Mouse (Mus musculus) liver, embryonic 15.5 days (tissue): ENCODE measurements around the gene Mgme1. TPM values are rescaled to one million over a fixed set of nuclear protein-coding genes. Genes with fewer than 3 reads are reported as not detected.

ENCODE experiments used
- ATAC-seq: fragments of 200-750 bp; cut with Nextera tagmentation; 2 replicates; pipeline ENCODE4 v1.8.0; 2017; ENCODE audit warnings: moderate number of reproducible peaks, mild to moderate bottlenecking, moderate library complexity; ENCODE audit not compliant: insufficient read depth
- H3K27ac ChIP-seq: fragments of 300-500 bp; sonication (generic); replicated peaks from 2 replicates; pipeline ENCODE4 v1.5.1; 2015; ENCODE audit warnings: mild to moderate bottlenecking, inconsistent platforms
- H3K27me3 ChIP-seq: fragments of 300-500 bp; sonication (generic); 2 replicates; pipeline ENCODE4 v1.6.1; 2015; ENCODE audit warnings: mild to moderate bottlenecking, inconsistent platforms
- H3K36me3 ChIP-seq: fragments of 300-500 bp; sonication (generic); replicated peaks from 2 replicates; pipeline ENCODE4 v1.6.1; 2015; ENCODE audit warnings: moderate library complexity, mild to moderate bottlenecking, inconsistent platforms
- H3K4me1 ChIP-seq: fragments of 300-500 bp; sonication (generic); replicated peaks from 2 replicates; pipeline ENCODE4 v1.6.1; 2015; ENCODE audit warnings: inconsistent platforms
- H3K4me2 ChIP-seq: fragments of 300-500 bp; sonication (generic); 2 replicates; pipeline ENCODE4 v1.6.1; 2015; ENCODE audit warnings: moderate library complexity, mild to moderate bottlenecking, inconsistent platforms
- H3K4me3 ChIP-seq: fragments of 300-500 bp; sonication (generic); replicated peaks from 2 replicates; pipeline ENCODE4 v1.5.1; 2015; ENCODE audit warnings: mild to moderate bottlenecking, inconsistent platforms
- H3K9ac ChIP-seq: fragments of 300-500 bp; sonication (generic); 2 replicates; pipeline ENCODE4 v1.6.1; 2015; ENCODE audit warnings: moderate library complexity, mild to moderate bottlenecking, inconsistent platforms
- H3K9me3 ChIP-seq: fragments of 300-500 bp; sonication (generic); replicated peaks from 2 replicates; pipeline ENCODE4 v1.6.1; 2016; ENCODE audit warnings: inconsistent platforms
- WGBS: fragments of 180-500 bp; shearing (Covaris S2); methylation state at CpG from one replicate; pipeline ENCODE4 v1.1.7; 2015; ENCODE audit warnings: mixed read lengths; ENCODE audit not compliant: insufficient replicate concordance; 5-methylcytosine and 5-hydroxymethylcytosine counted together
- polyA plus RNA-seq: library from polyadenylated mRNA; unstranded; fragments of >200 nt; fragmentation: Nextera tagmentation; extraction: Ambion mirVana; gene quantifications from 2 replicates; pipeline ENCODE4 v1.2.1, GENCODE M21; 2015

Mgme1 gene
- polyA plus RNA-seq, 1 experiment from 2014 or later = 9.8 TPM

DNA sequence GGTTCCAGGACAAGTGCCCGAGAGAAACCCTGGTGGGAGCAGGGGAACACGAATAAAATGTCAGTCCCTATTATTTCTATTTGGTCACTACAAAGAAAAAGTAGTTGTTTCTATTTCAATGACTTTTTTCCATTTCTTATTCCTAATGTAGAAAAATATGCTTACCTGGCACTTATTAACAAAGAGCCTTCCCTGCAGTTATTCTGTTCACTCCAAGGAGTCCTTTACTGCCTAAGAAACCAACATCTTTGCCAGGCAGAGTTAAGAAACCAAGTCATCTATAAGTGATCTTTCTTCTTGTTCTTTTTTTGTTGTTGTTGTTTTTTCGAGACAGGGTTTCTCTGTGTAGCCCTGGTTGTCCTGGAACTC, 5.4 kb upstream of the Mgme1 start:
- Histone ChIP-seq H3K9me3 (no peaks in the 10 kb centered on the region), H3K4me1 (peaks cover 69% of the 10 kb centered on the region), H3K4me3 (no peak overlapping the region), H3K4me2 (peak overlapping the region; percentile 11), H3K36me3 (peaks cover 65% of the 10 kb centered on the region), H3K27me3 (no peaks in the 10 kb centered on the region), H3K9ac (0 out of 2 replicates have a peak overlapping the region, but pooled peaks have one; percentile 13), H3K27ac (peak overlapping the region; percentile 48; the same call in 1 of the 2 replicates)
- ATAC-seq = no peak
- 48% methylated on average over 3 of the region's 3 CpGs for WGBS

- H3K4me3 ChIP-seq = no peak overlapping the region
- ATAC-seq = no peak
- H3K27me3 ChIP-seq = no peaks in the 10 kb centered on the region
- H3K4me1 ChIP-seq = peaks cover 71% of the 10 kb centered on the region
- H3K4me2 ChIP-seq = peak overlapping the region; percentile 78
- H3K27ac ChIP-seq = peak overlapping the region; percentile 61; the same call in 1 of the 2 replicates
- H3K9ac ChIP-seq = no peak overlapping the region
- H3K9me3 ChIP-seq = no peaks in the 10 kb centered on the region
- H3K36me3 ChIP-seq = peaks cover 55% of the 10 kb centered on the region
- WGBS = 27% methylated on average over 4 of the region's 4 CpGs
Observed at GRCm38 (mm10) chr2:144265916-144266683, 4.4 kb upstream of the Mgme1 start.

DNA sequence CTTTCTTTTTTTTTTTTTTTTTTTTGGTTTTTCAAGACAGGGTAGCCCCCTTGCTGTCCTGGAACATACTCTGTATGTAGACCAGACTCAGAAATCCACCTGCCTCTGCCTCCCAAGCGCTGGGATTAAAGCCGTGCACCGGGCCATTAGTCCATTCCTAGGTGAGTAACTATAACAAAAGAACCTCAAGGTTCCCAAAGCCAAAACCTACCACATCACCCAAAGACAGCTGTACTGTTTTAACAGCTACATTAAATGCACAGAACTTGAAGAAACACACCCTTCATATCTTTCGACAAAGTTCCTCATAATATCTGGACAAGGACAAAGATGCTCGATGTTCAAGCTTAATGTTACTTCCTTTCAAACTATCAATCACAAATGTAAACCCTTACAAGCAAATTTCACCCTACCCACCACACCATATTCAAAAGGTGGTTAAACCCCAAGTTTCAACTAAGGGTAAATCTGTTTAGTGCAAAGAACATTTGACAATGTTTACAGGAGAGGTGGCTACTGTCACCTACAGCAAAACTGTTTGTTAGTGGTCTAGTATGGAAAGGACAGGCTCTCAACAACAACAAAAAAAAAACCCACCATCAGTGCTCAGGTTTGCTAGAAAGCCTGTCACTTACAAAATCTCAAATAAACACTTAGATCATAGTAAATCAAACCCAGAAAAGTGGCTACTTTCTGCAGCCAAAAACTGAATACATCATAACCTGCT, 3.3 kb upstream of the Mgme1 start:
- WGBS = 20% methylated on average over 5 of the region's 5 CpGs
- H3K9ac ChIP-seq = peak overlapping the region; percentile 6; the same call in 1 of the 2 replicates

DNA sequence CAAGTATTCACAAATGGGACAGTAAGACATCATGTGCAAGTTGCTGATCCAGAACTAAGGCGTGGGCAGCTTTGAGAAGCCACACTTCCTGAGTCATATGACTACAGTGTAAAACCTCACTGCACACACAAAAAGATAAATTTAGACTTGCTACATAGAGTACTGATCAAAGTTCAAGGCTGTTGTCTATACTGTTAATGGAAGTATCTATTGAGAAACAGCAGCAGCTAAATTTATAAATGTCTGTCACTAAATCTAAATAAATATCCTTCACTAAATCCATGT, 2.8 kb upstream of the Mgme1 start:
- Histone ChIP-seq H3K36me3 (peaks cover 40% of the 10 kb centered on the region), H3K27me3 (no peaks in the 10 kb centered on the region), H3K9me3 (no peaks in the 10 kb centered on the region), H3K4me3 (peak overlapping the region; percentile 94), H3K9ac (peak overlapping the region; percentile 6; the same call in 1 of the 2 replicates), H3K4me1 (peaks cover 79% of the 10 kb centered on the region), H3K4me2 (peak overlapping the region; percentile 78), H3K27ac (peak overlapping the region; percentile 67)
- 4% methylated on average over 1 of the region's 1 CpGs for WGBS
- ATAC-seq = no peak

More for the DNA sequence above, 3.3 kb upstream of the Mgme1 start:
- no peak for ATAC-seq
- peaks cover 77% of the 10 kb centered on the region for H3K4me1 ChIP-seq
- no peaks in the 10 kb centered on the region for H3K9me3 ChIP-seq
- peak overlapping the region; percentile 78 for H3K4me2 ChIP-seq
- peaks cover 44% of the 10 kb centered on the region for H3K36me3 ChIP-seq
- peak overlapping the region; percentile 67 for H3K27ac ChIP-seq
- no peaks in the 10 kb centered on the region for H3K27me3 ChIP-seq
- H3K4me3 ChIP-seq = peak overlapping the region; percentile 94

GRCm38 (mm10) chr2:144268446-144269305, 1.8 kb upstream of the Mgme1 start:
- WGBS = 3% methylated on average over 6 of the region's 6 CpGs
- H3K4me2 ChIP-seq = peak overlapping the region; percentile 78
- H3K4me3 ChIP-seq = peak overlapping the region; percentile 94
- peaks cover 77% of the 10 kb centered on the region for H3K4me1 ChIP-seq
- H3K27me3 ChIP-seq = no peaks in the 10 kb centered on the region
- H3K27ac ChIP-seq = peak overlapping the region; percentile 51
- ATAC-seq = no peak
- H3K36me3 ChIP-seq = peaks cover 38% of the 10 kb centered on the region
- H3K9ac ChIP-seq = peak overlapping the region; percentile 97
- no peaks in the 10 kb centered on the region for H3K9me3 ChIP-seq

DNA sequence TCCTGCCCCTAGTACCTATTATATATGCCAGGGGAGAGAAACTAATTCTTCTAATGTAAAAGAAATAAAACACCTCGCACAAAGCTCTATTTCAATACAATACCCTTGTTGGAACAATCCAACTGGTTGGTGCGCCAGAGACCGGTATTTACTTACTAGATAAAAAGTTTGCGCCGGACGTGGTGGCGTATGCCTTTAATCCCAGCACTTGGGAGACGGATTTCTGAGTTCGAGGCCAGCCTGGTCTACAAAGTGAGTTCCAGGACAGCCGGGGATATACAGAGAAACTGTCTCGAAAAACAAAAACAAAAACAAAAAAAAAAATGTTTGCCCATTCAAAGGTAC, 1.2 kb upstream of the Mgme1 start:
- H3K36me3 ChIP-seq = peaks cover 32% of the 10 kb centered on the region
- no peak for ATAC-seq
- peak overlapping the region; percentile 51 for H3K27ac ChIP-seq
- peak overlapping the region; percentile 78 for H3K4me2 ChIP-seq
- under 1% methylated on average over 11 of the region's 11 CpGs for WGBS
- peak overlapping the region; percentile 97 for H3K9ac ChIP-seq
- peaks cover 77% of the 10 kb centered on the region for H3K4me1 ChIP-seq
- no peaks in the 10 kb centered on the region for H3K27me3 ChIP-seq
- H3K4me3 ChIP-seq = peak overlapping the region; percentile 94
- H3K9me3 ChIP-seq = no peaks in the 10 kb centered on the region

DNA sequence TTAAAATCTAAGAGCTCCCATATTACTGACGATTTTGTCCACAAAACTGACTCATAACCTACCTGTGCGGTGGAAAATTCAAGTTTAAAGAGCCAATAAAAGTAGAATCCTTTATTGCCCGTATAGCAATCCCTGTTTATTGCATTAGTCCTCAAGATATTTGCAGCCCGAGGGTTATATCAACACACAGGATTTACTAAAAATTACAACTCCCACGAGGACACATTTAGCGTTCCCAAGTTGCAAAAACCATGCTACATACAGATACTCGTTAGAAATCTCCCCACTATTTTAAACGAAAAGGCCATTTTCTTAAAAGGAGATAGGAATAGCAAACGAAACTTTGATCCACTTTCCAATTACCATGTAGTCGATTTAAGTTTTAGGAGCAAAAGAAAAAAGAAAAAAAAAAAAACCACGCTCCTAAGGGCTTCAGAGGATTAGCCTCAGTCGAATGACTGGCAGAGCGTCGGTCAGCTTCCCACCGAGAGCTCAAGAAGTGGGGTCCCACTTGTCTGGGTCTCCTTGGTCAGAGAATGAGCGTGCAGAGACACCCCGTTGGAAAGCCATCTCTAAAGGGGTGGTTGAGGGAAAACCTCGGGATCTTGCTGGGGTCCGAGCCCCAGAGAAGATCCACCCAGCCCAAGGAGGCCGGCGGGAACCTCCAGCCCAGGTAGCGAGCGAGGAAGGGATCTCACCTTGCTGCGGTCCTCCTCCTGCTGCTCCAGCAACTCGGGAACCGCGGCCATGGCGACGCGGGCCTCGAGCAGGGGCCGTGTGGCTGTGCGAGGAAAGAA, 586 bp upstream of the Mgme1 start:
- Histone ChIP-seq H3K4me3 (peak overlapping the region; percentile 94), H3K4me1 (peaks cover 77% of the 10 kb centered on the region), H3K36me3 (peaks cover 27% of the 10 kb centered on the region), H3K9ac (peak overlapping the region; percentile 97), H3K27ac (peak overlapping the region; percentile 97), H3K9me3 (no peaks in the 10 kb centered on the region), H3K27me3 (no peaks in the 10 kb centered on the region), H3K4me2 (peak overlapping the region; percentile 78)
- no peak; the same call in 1 of the 2 replicates for ATAC-seq
- 0% methylated on average over 24 of the region's 33 CpGs for WGBS

DNA sequence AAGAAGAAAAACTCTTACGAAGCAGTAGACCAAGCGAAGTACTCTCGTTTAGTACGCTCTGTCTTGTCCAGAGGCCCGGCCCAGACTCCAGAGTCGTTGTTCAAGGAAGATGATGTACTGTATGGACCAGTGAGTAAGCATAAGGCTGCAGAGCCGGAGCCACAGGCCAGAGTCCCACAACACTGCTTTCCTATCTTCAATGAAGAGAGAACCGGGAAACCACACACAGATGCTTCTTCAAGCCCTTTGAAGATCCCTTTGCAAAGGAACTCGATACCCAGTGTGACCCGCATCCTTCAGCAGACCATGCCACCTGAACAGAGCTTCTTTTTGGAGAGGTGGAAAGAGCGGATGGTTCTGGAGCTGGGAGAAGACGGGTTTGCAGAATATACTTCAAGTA, 1.6 kb downstream of the Mgme1 start:
- Histone ChIP-seq H3K9me3 (no peaks in the 10 kb centered on the region), H3K4me3 (peak overlapping the region; percentile 17), H3K9ac (no peak overlapping the region), H3K36me3 (peaks cover 21% of the 10 kb centered on the region), H3K4me1 (peaks cover 64% of the 10 kb centered on the region), H3K27me3 (no peaks in the 10 kb centered on the region), H3K4me2 (peak overlapping the region; percentile 78), H3K27ac (peak overlapping the region; percentile 48; the same call in 1 of the 2 replicates)
- 67% methylated on average over 12 of the region's 12 CpGs for WGBS
- ATAC-seq = no peak

GRCm38 (mm10) chr2:144274741-144275140, 4.3 kb downstream of the Mgme1 start:
- H3K4me3 ChIP-seq = no peak overlapping the region
- peaks cover 36% of the 10 kb centered on the region for H3K36me3 ChIP-seq
- peak overlapping the region; percentile 44 for H3K4me2 ChIP-seq
- H3K9ac ChIP-seq = peak overlapping the region; percentile 28; the same call in 1 of the 2 replicates
- no peaks in the 10 kb centered on the region for H3K27me3 ChIP-seq
- H3K4me1 ChIP-seq = peaks cover 44% of the 10 kb centered on the region
- no peak for ATAC-seq
- peak overlapping the region; percentile 58 for H3K27ac ChIP-seq
- no peaks in the 10 kb centered on the region for H3K9me3 ChIP-seq
- 19% methylated on average over 8 of the region's 8 CpGs for WGBS

DNA sequence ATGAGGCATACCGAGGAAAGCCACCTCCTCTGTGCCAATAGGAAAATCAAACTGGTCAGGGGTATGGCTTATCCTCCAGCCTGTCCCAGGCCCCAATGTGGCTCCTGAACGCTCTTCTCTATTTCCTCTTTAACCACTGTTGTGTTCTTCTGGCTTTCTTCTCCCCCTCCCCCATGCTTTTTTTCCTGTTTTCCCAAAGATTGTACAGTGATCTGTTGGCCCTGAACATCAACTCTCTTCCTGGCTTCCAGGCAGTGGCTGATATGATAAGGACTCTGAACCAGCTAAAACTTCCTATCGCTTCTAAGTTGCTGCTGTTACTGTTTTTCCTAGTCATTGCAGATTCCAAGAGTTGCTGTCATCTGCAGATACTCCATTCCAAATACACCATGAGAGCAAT, 6.4 kb downstream of the Mgme1 start:
- peaks cover 44% of the 10 kb centered on the region for H3K36me3 ChIP-seq
- no peaks in the 10 kb centered on the region for H3K9me3 ChIP-seq
- 56% methylated on average over 3 of the region's 3 CpGs for WGBS
- no peaks in the 10 kb centered on the region for H3K27me3 ChIP-seq
- H3K9ac ChIP-seq = no peak overlapping the region
- H3K4me2 ChIP-seq = no peak overlapping the region
- no peak overlapping the region for H3K27ac ChIP-seq
- no peak overlapping the region for H3K4me3 ChIP-seq
- peaks cover 38% of the 10 kb centered on the region for H3K4me1 ChIP-seq
- ATAC-seq = 0 out of 2 replicates have a peak, but pooled peaks have one; percentile 5
